Mouse (Mus musculus): Measurements from ENCODE around the gene Ccs.
A peak's percentile ranks its signal among the peaks of the same experiment; 100 is the strongest.
"Not testable (repeated sequence)": the region's sequence is repeated elsewhere in the genome, so short reads cannot be mapped to it uniquely, and the experiment has no call there.

The Ccs gene

GRCm38 (mm10) chr19:4833977-4834376 is 5.2 kb downstream of the Ccs start:
- DNase-seq: no peak

GRCm38 (mm10) chr19:4829156-4829555 is 10.0 kb downstream of the Ccs start:
- DNase-seq: peak; percentile 32

GRCm38 (mm10) chr19:4828444-4829114 is 10.6 kb downstream of the Ccs start:
- DNase-seq: no peak

GRCm38 (mm10) chr19:4820678-4821303 is 18.3 kb downstream of the Ccs start:
- DNase-seq: peak; percentile 57

- no peak for DNase-seq
Observed at GRCm38 (mm10) chr19:4817182-4817835, 21.8 kb downstream of the Ccs start.

- DNase-seq: no peak
Observed at GRCm38 (mm10) chr19:4813015-4813414, 26.1 kb downstream of the Ccs start.

- DNase-seq: not testable (repeated sequence)
Observed at GRCm38 (mm10) chr19:4812334-4812949, 26.7 kb downstream of the Ccs start.

- DNase-seq: no peak
Observed at GRCm38 (mm10) chr19:4811909-4812242, 27.3 kb downstream of the Ccs start.

GRCm38 (mm10) chr19:4811063-4811908 is 27.8 kb downstream of the Ccs start, which contains the start of the genes Gm21992 and Rbm14:
Gene Gm21992 (minus strand): TSS chr19:4811612.
Gene Rbm14 (minus strand): TSS chr19:4811634.
- DNase-seq: peak; percentile 97

GRCm38 (mm10) chr19:4810746-4811062 is 28.4 kb downstream of the Ccs start:
- DNase-seq: no peak

- DNase-seq: no peak
Observed at GRCm38 (mm10) chr19:4810309-4810708, 28.8 kb downstream of the Ccs start.

GRCm38 (mm10) chr19:4803283-4803682 is 35.8 kb downstream of the Ccs start:
- no peak for DNase-seq

GRCm38 (mm10) chr19:4802691-4803091 is 36.4 kb downstream of the Ccs start:
- no peak for DNase-seq

GRCm38 (mm10) chr19:4799083-4799482 is 40.0 kb downstream of the Ccs start:
- DNase-seq: no peak

GRCm38 (mm10) chr19:4797846-4798245 is 41.3 kb downstream of the Ccs start:
- no peak for DNase-seq

- no peak for DNase-seq
Observed at GRCm38 (mm10) chr19:4795929-4796328, 43.2 kb downstream of the Ccs start.

GRCm38 (mm10) chr19:4793831-4794422 is 45.2 kb downstream of the Ccs start, which contains the start of gene Rbm4:
Gene Rbm4 (minus strand): TSS chr19:4793901.
- DNase-seq: peak; percentile 95

- DNase-seq: no peak
Observed at GRCm38 (mm10) chr19:4793281-4793830, 45.8 kb downstream of the Ccs start.

- no peak for DNase-seq
Observed at GRCm38 (mm10) chr19:4786313-4786712, 52.8 kb downstream of the Ccs start.

- no peak for DNase-seq
Observed at GRCm38 (mm10) chr19:4785206-4785605, 53.9 kb downstream of the Ccs start.

- DNase-seq: no peak
Observed at GRCm38 (mm10) chr19:4782891-4783290, 56.2 kb downstream of the Ccs start.

Measured in right cerebral cortex, postnatal 14 days (tissue).